Mouse (Mus musculus): ENCODE measurements around the gene Ccr6.

- TF ChIP-seq CTCF (IDR thresholded peaks at IDR 0.05; ENCODE audit: low read depth, low read length) (no peak), POLR2A (IDR thresholded peaks at IDR 0.05; ENCODE audit: borderline replicate concordance, low read depth, low read length) (no peak)
Measured at GRCm38 (mm10) chr17:8256982-8257381, 21.1 kb downstream of the Ccr6 start.
